Mouse (Mus musculus) forebrain, embryonic 14.5 days (tissue): ENCODE data around the gene Gm5089. TPM values are rescaled to one million over a fixed set of nuclear protein-coding genes. Genes with fewer than 3 reads are reported as not detected.

Source experiments
- ATAC-seq: fragments of 200-750 bp; cut with Nextera tagmentation; 2 replicates; pipeline ENCODE4 v1.8.0; 2017; ENCODE audit warnings: mild to moderate bottlenecking, moderate library complexity
- DNase-seq: peaks from one replicate; pipeline ENCODE4 v3.0.0-alpha.2; 2015; ENCODE audit warnings: low spot score
- H3K27ac ChIP-seq: fragments of 300-500 bp; sonication (generic); 2 replicates; pipeline ENCODE4 v1.5.1; 2014; ENCODE audit warnings: low read depth, mild to moderate bottlenecking, control low read depth, low read length, moderate library complexity
- H3K27me3 ChIP-seq: fragments of 300-500 bp; sonication (generic); replicated peaks from 2 replicates; pipeline ENCODE4 v1.6.1; 2014; ENCODE audit warnings: low read length, control low read depth, mixed read lengths; ENCODE audit not compliant: control insufficient read depth, insufficient read depth
- H3K36me3 ChIP-seq: fragments of 300-500 bp; sonication (generic); 2 replicates; pipeline ENCODE4 v1.6.1; 2014; ENCODE audit warnings: low read length, control low read depth; ENCODE audit not compliant: control insufficient read depth, insufficient read depth
- H3K4me1 ChIP-seq: fragments of 300-500 bp; sonication (generic); 2 replicates; pipeline ENCODE4 v1.6.1; 2014; ENCODE audit warnings: antibody characterized with exemption, low read length, control low read depth; ENCODE audit not compliant: control insufficient read depth, insufficient read depth
- H3K4me2 ChIP-seq: fragments of 300-500 bp; sonication (generic); 2 replicates; pipeline ENCODE4 v1.6.1; 2014; ENCODE audit warnings: mild to moderate bottlenecking, control low read depth, low read length
- H3K4me3 ChIP-seq: fragments of 300-500 bp; sonication (generic); 2 replicates; pipeline ENCODE4 v1.5.1; 2014; ENCODE audit warnings: low read depth, low read length, control low read depth
- H3K9ac ChIP-seq: fragments of 300-500 bp; sonication (generic); 2 replicates; pipeline ENCODE4 v1.6.1; 2014; ENCODE audit warnings: mild to moderate bottlenecking, low read length, control low read depth, moderate library complexity
- H3K9me3 ChIP-seq: fragments of 300-500 bp; sonication (generic); replicated peaks from 2 replicates; pipeline ENCODE4 v1.6.1; 2016; ENCODE audit warnings: low read length, control low read depth, mixed read lengths; ENCODE audit not compliant: control insufficient read depth
- WGBS: fragments of 180-500 bp; shearing (Covaris S2); extraction: QIAGEN DNeasy Blood & Tissue Kit; methylation state at CpG from one replicate; pipeline ENCODE4 v1.1.7; 2014; 5-methylcytosine and 5-hydroxymethylcytosine counted together
- polyA plus RNA-seq: library from polyadenylated mRNA; unstranded; fragments of >200 nt; fragmentation: Nextera tagmentation; extraction: Ambion mirVana; gene quantifications from 2 replicates; pipeline ENCODE4 v1.2.1, GENCODE M21; 2014

Gene Gm5089
- polyA plus RNA-seq, 1 experiment from 2014 or later = 0.33 TPM

GRCm38 (mm10) chr14:122427654-122428053 lies 23.3 kb downstream of the Gm5089 start:
- ATAC-seq = no peak
- WGBS = 85% methylated on average over 3 of the region's 3 CpGs
- 0 out of 2 replicates have a peak, but pooled peaks cover 5% of the 10 kb centered on the region for H3K4me1 ChIP-seq

GRCm38 (mm10) chr14:122427204-122427560 lies 23.7 kb downstream of the Gm5089 start:
- Histone ChIP-seq H3K4me1 (0 out of 2 replicates have a peak, but pooled peaks cover 5% of the 10 kb centered on the region), H3K9ac (no peak overlapping the region), H3K36me3 (no peaks in the 10 kb centered on the region), H3K4me2 (no peak overlapping the region), H3K27me3 (no peaks in the 10 kb centered on the region), H3K4me3 (no peak overlapping the region), H3K9me3 (no peaks in the 10 kb centered on the region), H3K27ac (no peak overlapping the region)
- ATAC-seq (no peak; the same call in 1 of the 2 replicates), DNase-seq (no peak)
- 59% methylated on average over 8 of the region's 8 CpGs for WGBS

More at GRCm38 (mm10) chr14:122427654-122428053, 23.3 kb downstream of the Gm5089 start:
- no peaks in the 10 kb centered on the region for H3K36me3 ChIP-seq
- no peaks in the 10 kb centered on the region for H3K27me3 ChIP-seq
- DNase-seq = no peak
- no peak overlapping the region for H3K4me3 ChIP-seq
- no peak overlapping the region for H3K9ac ChIP-seq
- H3K9me3 ChIP-seq = no peaks in the 10 kb centered on the region
- no peak overlapping the region for H3K4me2 ChIP-seq
- H3K27ac ChIP-seq = no peak overlapping the region

GRCm38 (mm10) chr14:122426529-122427203 lies 24.2 kb downstream of the Gm5089 start:
- no peak overlapping the region for H3K27ac ChIP-seq
- ATAC-seq (no peak; the same call in 1 of the 2 replicates), DNase-seq (no peak)
- no peak overlapping the region for H3K4me3 ChIP-seq
- no peak overlapping the region for H3K4me2 ChIP-seq
- H3K4me1 ChIP-seq = 0 out of 2 replicates have a peak, but pooled peaks cover 5% of the 10 kb centered on the region
- no peak overlapping the region for H3K9ac ChIP-seq
- H3K36me3 ChIP-seq = no peaks in the 10 kb centered on the region
- no peaks in the 10 kb centered on the region for H3K27me3 ChIP-seq
- 58% methylated on average over 10 of the region's 10 CpGs for WGBS
- H3K9me3 ChIP-seq = no peaks in the 10 kb centered on the region

GRCm38 (mm10) chr14:122424441-122424840 lies 26.5 kb downstream of the Gm5089 start:
- ATAC-seq (no peak; the same call in 1 of the 2 replicates), DNase-seq (peak; percentile 53)
- WGBS = 42% methylated on average over 3 of the region's 3 CpGs
- no peaks in the 10 kb centered on the region for H3K27me3 ChIP-seq
- H3K36me3 ChIP-seq = no peaks in the 10 kb centered on the region
- H3K4me1 ChIP-seq = 0 out of 2 replicates have a peak, but pooled peaks cover 5% of the 10 kb centered on the region
- no peak overlapping the region for H3K4me2 ChIP-seq
- H3K27ac ChIP-seq = no peak overlapping the region
- no peak overlapping the region for H3K9ac ChIP-seq
- no peak overlapping the region for H3K4me3 ChIP-seq
- no peaks in the 10 kb centered on the region for H3K9me3 ChIP-seq

- Histone ChIP-seq H3K27ac (no peak overlapping the region), H3K9me3 (no peaks in the 10 kb centered on the region), H3K9ac (no peak overlapping the region), H3K4me3 (no peak overlapping the region), H3K27me3 (no peaks in the 10 kb centered on the region), H3K4me2 (no peak overlapping the region), H3K36me3 (no peaks in the 10 kb centered on the region), H3K4me1 (peaks cover 8% of the 10 kb centered on the region)
- no peak for ATAC-seq
- no peak for DNase-seq
- WGBS = 5% methylated on average over 4 of the region's 4 CpGs
These were observed 34.6 kb downstream of the Gm5089 start for GRCm38 (mm10) chr14:122416166-122416771.

- 0 out of 2 replicates have a peak, but pooled peaks cover 4% of the 10 kb centered on the region for H3K27me3 ChIP-seq
- WGBS = 93% methylated on average over 2 of the region's 2 CpGs
- ATAC-seq = no peak
These were observed 36.1 kb downstream of the Gm5089 start for GRCm38 (mm10) chr14:122414786-122415185.

GRCm38 (mm10) chr14:122413542-122413928 lies 37.4 kb downstream of the Gm5089 start:
- H3K9me3 ChIP-seq = no peaks in the 10 kb centered on the region
- 0 out of 2 replicates have a peak, but pooled peaks cover 4% of the 10 kb centered on the region for H3K27me3 ChIP-seq
- H3K9ac ChIP-seq = no peak overlapping the region
- ATAC-seq (no peak), DNase-seq (no peak)
- no peak overlapping the region for H3K4me2 ChIP-seq
- H3K4me3 ChIP-seq = no peak overlapping the region
- 80% methylated on average over 2 of the region's 2 CpGs for WGBS
- H3K36me3 ChIP-seq = no peaks in the 10 kb centered on the region
- peaks cover 8% of the 10 kb centered on the region for H3K4me1 ChIP-seq
- no peak overlapping the region for H3K27ac ChIP-seq

More at GRCm38 (mm10) chr14:122414786-122415185, 36.1 kb downstream of the Gm5089 start:
- H3K9me3 ChIP-seq = no peaks in the 10 kb centered on the region
- no peak overlapping the region for H3K27ac ChIP-seq
- H3K36me3 ChIP-seq = no peaks in the 10 kb centered on the region
- H3K4me1 ChIP-seq = peaks cover 8% of the 10 kb centered on the region
- H3K4me2 ChIP-seq = no peak overlapping the region
- no peak for DNase-seq
- H3K9ac ChIP-seq = no peak overlapping the region
- no peak overlapping the region for H3K4me3 ChIP-seq

GRCm38 (mm10) chr14:122412841-122413541 lies 37.9 kb downstream of the Gm5089 start:
- Histone ChIP-seq H3K36me3 (no peaks in the 10 kb centered on the region), H3K27me3 (peaks cover 7% of the 10 kb centered on the region; the same call in 1 of the 2 replicates), H3K4me1 (peaks cover 8% of the 10 kb centered on the region), H3K4me2 (no peak overlapping the region), H3K4me3 (no peak overlapping the region), H3K27ac (no peak overlapping the region), H3K9ac (no peak overlapping the region), H3K9me3 (no peaks in the 10 kb centered on the region)
- ATAC-seq (no peak), DNase-seq (no peak)
- 73% methylated on average over 2 of the region's 2 CpGs for WGBS
